Mouse (Mus musculus): ENCODE measurements at regions not wholly inside any gene's neighbourhood (a gene's known extent, or its start where the extent isn't known, plus 50 kb on each side); places are given as distances from the start of the nearest gene placed in this dataset.

DNA sequence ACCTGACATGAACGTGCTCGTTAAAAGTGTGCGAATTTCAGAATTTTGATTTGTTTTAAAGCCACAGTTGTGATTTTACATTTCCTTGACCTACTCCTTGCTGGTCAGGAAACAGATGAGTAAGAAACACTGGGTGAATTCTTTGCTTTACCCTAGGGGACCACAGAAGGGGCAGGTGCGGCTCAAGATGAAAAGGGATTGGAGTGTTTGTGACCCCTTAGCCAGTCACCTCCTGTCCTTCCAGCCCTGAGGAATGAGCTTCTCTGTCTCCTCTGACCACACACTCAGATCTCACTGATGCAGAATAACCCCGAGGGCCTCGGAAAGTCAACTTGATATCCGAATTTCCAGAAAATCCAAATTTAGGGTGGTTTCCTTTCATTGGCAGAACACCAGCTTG, 103.0 kb downstream of the Efnb2 start:
- TF ChIP-seq CTCF (IDR thresholded peaks at IDR 0.05) (no peak), EP300 (IDR thresholded peaks at IDR 0.05) (no peak)

Data from lung, postnatal 0 days (tissue).